In genomic region chr10:43173828-43174325, GRCm38 (mm10) we compare ENCODE assay signal across 8 mouse cellular contexts. TPM values are rescaled to one million over a fixed set of nuclear protein-coding genes. Genes with fewer than 3 reads are reported as not detected.
DNase-seq lines count a peak whose midpoint lies in the region; ATAC-seq and TF ChIP-seq lines count a peak whose summit lies in the region.

No protein-coding gene starts in this region.

- H3K4me2 ChIP-seq in forebrain, embryonic 15.5 days (replicated peaks): peak overlapping the region; percentile 75
- H3K4me2 ChIP-seq in kidney, embryonic 16.5 days (replicated peaks; ENCODE audit: low read depth, low read length): peak overlapping the region; percentile 98
- peak overlapping the region; percentile 90 for H3K4me2 ChIP-seq in neural tube, embryonic 12.5 days (replicated peaks)

- peak overlapping the region; percentile 35; the same call in 1 of the 2 replicates for H3K9ac ChIP-seq in liver, adult 2 months (ENCODE audit: low read depth, low read length)
- H3K9ac ChIP-seq in forebrain, embryonic 15.5 days (replicated peaks): peak overlapping the region; percentile 94
- peak overlapping the region; percentile 68 for H3K9ac ChIP-seq in kidney, embryonic 16.5 days (replicated peaks; ENCODE audit: low read length)
- peak overlapping the region; percentile 94 for H3K9ac ChIP-seq in neural tube, embryonic 12.5 days

- H3K4me1 ChIP-seq in liver, adult 2 months (ENCODE audit: control insufficient read depth, insufficient read depth, low read length): peaks cover 4% of the 10 kb centered on the region
- H3K4me1 ChIP-seq in forebrain, embryonic 15.5 days: peaks cover 49% of the 10 kb centered on the region
- peaks cover 24% of the 10 kb centered on the region for H3K4me1 ChIP-seq in kidney, embryonic 16.5 days (ENCODE audit: insufficient read depth, low read length)
- H3K4me1 ChIP-seq in neural tube, embryonic 12.5 days: peaks cover 34% of the 10 kb centered on the region; the same call in 1 of the 2 replicates

- TF ChIP-seq CTCF in liver, adult 2 months (IDR thresholded peaks at IDR 0.05; ENCODE audit: low read depth, low read length): no peak

- peak; percentile 60 for ATAC-seq in forebrain, embryonic 15.5 days (replicated peaks)
- 0 out of 2 replicates have a peak, but pooled peaks have one; percentile 39 for ATAC-seq in kidney, embryonic 16.5 days (ENCODE audit: low FRiP score, low TSS enrichment)
- peak; percentile 67 for ATAC-seq in neural tube, embryonic 12.5 days (ENCODE audit: low FRiP score, low read depth)

- H3K27ac ChIP-seq in liver, adult 2 months (replicated peaks; ENCODE audit: insufficient read depth, low read depth, low read length): no peak overlapping the region
- peak overlapping the region; percentile 98 for H3K27ac ChIP-seq in forebrain, embryonic 15.5 days (replicated peaks)
- no peak overlapping the region for H3K27ac ChIP-seq in kidney, embryonic 16.5 days (ENCODE audit: low read length)
- H3K27ac ChIP-seq in neural tube, embryonic 12.5 days: peak overlapping the region; percentile 86

- H3K4me3 ChIP-seq in liver, adult 2 months (ENCODE audit: insufficient read depth, low read depth, low read length): peak overlapping the region; percentile 56; the same call in 1 of the 2 replicates
- H3K4me3 ChIP-seq in forebrain, embryonic 15.5 days: peak overlapping the region; percentile 77
- peak overlapping the region; percentile 63 for H3K4me3 ChIP-seq in kidney, embryonic 16.5 days (ENCODE audit: low read length)
- H3K4me3 ChIP-seq in neural tube, embryonic 12.5 days: peak overlapping the region; percentile 85

- no peaks in the 10 kb centered on the region for H3K9me3 ChIP-seq in forebrain, embryonic 15.5 days
- H3K9me3 ChIP-seq in kidney, embryonic 16.5 days (ENCODE audit: low read length): no peaks in the 10 kb centered on the region
- no peaks in the 10 kb centered on the region for H3K9me3 ChIP-seq in neural tube, embryonic 12.5 days

- no peaks in the 10 kb centered on the region for H3K36me3 ChIP-seq in liver, adult 2 months (ENCODE audit: control insufficient read depth, insufficient read depth, low read length)
- no peaks in the 10 kb centered on the region for H3K36me3 ChIP-seq in forebrain, embryonic 15.5 days
- H3K36me3 ChIP-seq in kidney, embryonic 16.5 days (ENCODE audit: insufficient read depth, low read length): no peaks in the 10 kb centered on the region
- H3K36me3 ChIP-seq in neural tube, embryonic 12.5 days: no peaks in the 10 kb centered on the region

- TF ChIP-seq POLR2A in liver, adult 2 months (IDR thresholded peaks at IDR 0.05; ENCODE audit: extremely low read depth, insufficient read depth, low read length): no peak

- no peak for DNase-seq in liver, adult 2 months (ENCODE audit: extremely low read depth, low read depth, low spot score)
- no peak for DNase-seq in liver
- peak; percentile 25 to 53 for DNase-seq in adrenal gland, postnatal 36 days
- DNase-seq in layer of hippocampus, adult 9-10 months (ENCODE audit: low spot score): no peak
- DNase-seq in cerebellum, adult 11-12 months: no peak

- no peaks in the 10 kb centered on the region for H3K79me2 ChIP-seq in liver, adult 2 months (ENCODE audit: control insufficient read depth, insufficient read depth, low read length)

- under 1% methylated on average over 37 of the region's 38 CpGs for WGBS in liver, adult 2 months
- 0% methylated on average over 23 of the region's 38 CpGs for WGBS in forebrain, embryonic 15.5 days
- WGBS in kidney, embryonic 16.5 days: under 1% methylated on average over 22 of the region's 38 CpGs
- WGBS in neural tube, embryonic 12.5 days: under 1% methylated on average over 37 of the region's 38 CpGs

- peaks cover 14% of the 10 kb centered on the region for H3K27me3 ChIP-seq in liver, adult 2 months (ENCODE audit: control insufficient read depth, insufficient read depth, low read length)
- H3K27me3 ChIP-seq in forebrain, embryonic 15.5 days: no peaks in the 10 kb centered on the region
- H3K27me3 ChIP-seq in kidney, embryonic 16.5 days (ENCODE audit: insufficient read depth, low read length): peaks cover 46% of the 10 kb centered on the region
- H3K27me3 ChIP-seq in neural tube, embryonic 12.5 days (replicated peaks): peaks cover 9% of the 10 kb centered on the region; the same call in 1 of the 2 replicates

RNA-seq across cellular contexts. Expression of gene Sobp, which starts 0.5 kb away (rescaled TPM):
- not detected in 2 replicates for total RNA-seq in liver, adult 2 months (2014; rRNA removed)
- 0.01 and 0.05 TPM in 2 replicates for polyA plus RNA-seq in liver, adult 2 months (2012; rRNA removed)
- total RNA-seq in adrenal gland, postnatal 36 days (2021): 1 to 10 TPM; 4.6 to 6.2 TPM
- polyA plus RNA-seq in forebrain, embryonic 15.5 days (2015; fragmentation: Nextera tagmentation; extraction: Ambion mirVana): 15.1 and 16.2 TPM in 2 replicates
- 1.1 and 1.5 TPM in 2 replicates for polyA plus RNA-seq in kidney, embryonic 16.5 days (2015; fragmentation: Nextera tagmentation; extraction: Ambion mirVana)
- 6.1 and 7.5 TPM in 2 replicates for polyA plus RNA-seq in neural tube, embryonic 12.5 days (2016; fragmentation: Nextera tagmentation; extraction: Ambion mirVana)

RNA-seq across cellular contexts. Expression of gene 9030612E09Rik, which starts 0.6 kb away (rescaled TPM):
- not detected in 2 replicates for total RNA-seq in liver, adult 2 months (2014; rRNA removed)
- not detected in 2 replicates for polyA plus RNA-seq in liver, adult 2 months (2012; rRNA removed)
- total RNA-seq in adrenal gland, postnatal 36 days (2021): under 1 TPM; 0.30 to 0.33 TPM
- 2.0 and 2.5 TPM in 2 replicates for polyA plus RNA-seq in forebrain, embryonic 15.5 days (2015; fragmentation: Nextera tagmentation; extraction: Ambion mirVana)
- 0.60 and 0.69 TPM in 2 replicates for polyA plus RNA-seq in kidney, embryonic 16.5 days (2015; fragmentation: Nextera tagmentation; extraction: Ambion mirVana)
- 1.9 and 2.5 TPM in 2 replicates for polyA plus RNA-seq in neural tube, embryonic 12.5 days (2016; fragmentation: Nextera tagmentation; extraction: Ambion mirVana)

RNA-seq across cellular contexts. Expression of gene Pdss2, which starts 47.4 kb away (rescaled TPM):
- total RNA-seq in liver, adult 2 months (2014; rRNA removed): 10.3 and 12.2 TPM in 2 replicates
- 10.2 and 12.2 TPM in 2 replicates for polyA plus RNA-seq in liver, adult 2 months (2012; rRNA removed)
- total RNA-seq in adrenal gland, postnatal 36 days (2021): 10 to 100 TPM; 17.2 to 19.6 TPM
- 15.1 and 16.1 TPM in 2 replicates for polyA plus RNA-seq in forebrain, embryonic 15.5 days (2015; fragmentation: Nextera tagmentation; extraction: Ambion mirVana)
- 16.4 and 18.0 TPM in 2 replicates for polyA plus RNA-seq in kidney, embryonic 16.5 days (2015; fragmentation: Nextera tagmentation; extraction: Ambion mirVana)
- polyA plus RNA-seq in neural tube, embryonic 12.5 days (2016; fragmentation: Nextera tagmentation; extraction: Ambion mirVana): 13.6 and 13.9 TPM in 2 replicates

Comparison
In these comparisons a context has a peak if more than half of its experiments do, and no peak if none do; other contexts are left out.
1. DNase-seq: peak in adrenal gland, postnatal 36 days (2 of 2); none in liver, adult 2 months (single experiment), liver (single experiment), layer of hippocampus, adult 9-10 months (single experiment) and cerebellum, adult 11-12 months (single experiment).
2. H3K27ac ChIP-seq: peak in forebrain, embryonic 15.5 days (single experiment) and neural tube, embryonic 12.5 days (single experiment); none in liver, adult 2 months (single experiment) and kidney, embryonic 16.5 days (single experiment).
3. H3K9ac ChIP-seq: peak in every context shown above with its lines; median percentile 94 in forebrain, embryonic 15.5 days; 94 in neural tube, embryonic 12.5 days; 68 in kidney, embryonic 16.5 days; 35 in liver, adult 2 months.
4. Peak in every context shown above with its lines, with median percentiles within 50 percentile points of each other: H3K4me3 ChIP-seq, ATAC-seq and H3K4me2 ChIP-seq.